Mouse (Mus musculus) myocyte (in vitro differentiated cells): Measurements from ENCODE around the gene Gm10277.

Source experiments
- CEBPB ChIP-seq: IDR thresholded peaks from 2 replicates; pipeline ENCODE4 v1.6.1; 2011; ENCODE audit warnings: mild to moderate bottlenecking, moderate library complexity; ENCODE audit not compliant: poor library complexity, insufficient read depth, severe bottlenecking
- E2F4 ChIP-seq: IDR thresholded peaks from one replicate; pipeline ENCODE4 v1.6.1; 2011; ENCODE audit warnings: mild to moderate bottlenecking, control low read depth, moderate library complexity; ENCODE audit not compliant: insufficient read depth
- MAX ChIP-seq: IDR thresholded peaks from one replicate; pipeline ENCODE4 v1.6.1; 2011; ENCODE audit warnings: low read depth, mild to moderate bottlenecking, control low read depth
- MYOD1 ChIP-seq, 3 experiments: IDR thresholded peaks; one replicate each; pipeline ENCODE4 v1.6.1; 2011; ENCODE audit warnings: control low read depth in 2 of 3, low read depth in 2 of 3, mild to moderate bottlenecking in 2 of 3, moderate library complexity in 1 of 3; ENCODE audit not compliant: insufficient read length in 2 of 3, control insufficient read depth in 1 of 3
- MYOG ChIP-seq, 3 experiments: IDR thresholded peaks; one replicate each; pipeline ENCODE4 v1.6.1; 2011; ENCODE audit warnings: control low read depth in 2 of 3, low read depth in 2 of 3, mild to moderate bottlenecking in 2 of 3; ENCODE audit not compliant: insufficient read length in 2 of 3, control insufficient read depth in 1 of 3, insufficient read depth in 1 of 3
- POLR2A ChIP-seq: IDR thresholded peaks from one replicate; pipeline ENCODE4 v1.6.1; 2011; ENCODE audit warnings: low read depth, mild to moderate bottlenecking, control low read depth, moderate library complexity; ENCODE audit not compliant: insufficient read length
- POLR2AphosphoS2 ChIP-seq: IDR thresholded peaks from one replicate; pipeline ENCODE4 v1.6.1; 2011; ENCODE audit warnings: low read depth, control low read depth; ENCODE audit not compliant: insufficient read length
- REST ChIP-seq: IDR thresholded peaks from one replicate; pipeline ENCODE4 v1.6.1; 2011; ENCODE audit warnings: mild to moderate bottlenecking, control low read depth, moderate library complexity; ENCODE audit not compliant: insufficient read depth, insufficient read length
- SRF ChIP-seq: IDR thresholded peaks from one replicate; pipeline ENCODE4 v1.6.1; 2011; ENCODE audit warnings: low read depth; ENCODE audit not compliant: control insufficient read depth, insufficient read length
- TCF12 ChIP-seq: IDR thresholded peaks from one replicate; pipeline ENCODE4 v1.6.1; 2011; ENCODE audit warnings: mild to moderate bottlenecking, control low read depth; ENCODE audit not compliant: poor library complexity, insufficient read depth, severe bottlenecking
- TCF3 ChIP-seq: IDR thresholded peaks from one replicate; pipeline ENCODE4 v1.6.1; 2011; ENCODE audit warnings: low read depth, control low read depth; ENCODE audit not compliant: insufficient read length
- USF1 ChIP-seq: IDR thresholded peaks from one replicate; pipeline ENCODE4 v1.6.1; 2011; ENCODE audit warnings: low read depth, mild to moderate bottlenecking, control low read depth, moderate library complexity

- TF ChIP-seq USF1: no peak
- no peak for TF ChIP-seq TCF12
- TF ChIP-seq MAX: no peak
- peak in 1 of 3 experiments; percentile 31 for TF ChIP-seq MYOG (IDR thresholded peaks at IDR 0.05; ENCODE audit: control insufficient read depth in 1 of 3, insufficient read depth in 1 of 3, insufficient read length in 2 of 3, low read depth in 2 of 3)
- no peak for TF ChIP-seq POLR2A
- TF ChIP-seq MYOD1 (IDR thresholded peaks at IDR 0.05; ENCODE audit: control insufficient read depth in 1 of 3, insufficient read length in 2 of 3, low read depth in 2 of 3): peak in 1 of 3 experiments; percentile 41
- no peak for TF ChIP-seq E2F4
- no peak for TF ChIP-seq CEBPB
- no peak for TF ChIP-seq POLR2AphosphoS2
- TF ChIP-seq REST: no peak
- no peak for TF ChIP-seq SRF
- TF ChIP-seq TCF3: no peak
Observed at GRCm38 (mm10) chr11:77783211-77783746, 4.3 kb downstream of the Gm10277 start.
